Mouse (Mus musculus) sigmoid colon, adult 10 weeks (tissue): ENCODE results near the gene Ncmap. TPM values are rescaled to one million over a fixed set of nuclear protein-coding genes. Genes with fewer than 3 reads are reported as not detected.

ENCODE experiments used
- polyA plus RNA-seq: library from polyadenylated mRNA; stranded (reverse); fragments of 350-450 nt; fragmentation: Illumina TruSeq; extraction: RNeasy Lipid Tissue Mini Kit (QIAGEN cat#74804); gene quantifications from one replicate; pipeline ENCODE4 v1.2.3, GENCODE M21; 2014; ENCODE audit warnings: low read depth, low replicate concordance

The Ncmap gene
- polyA plus RNA-seq: not detected

DNA sequence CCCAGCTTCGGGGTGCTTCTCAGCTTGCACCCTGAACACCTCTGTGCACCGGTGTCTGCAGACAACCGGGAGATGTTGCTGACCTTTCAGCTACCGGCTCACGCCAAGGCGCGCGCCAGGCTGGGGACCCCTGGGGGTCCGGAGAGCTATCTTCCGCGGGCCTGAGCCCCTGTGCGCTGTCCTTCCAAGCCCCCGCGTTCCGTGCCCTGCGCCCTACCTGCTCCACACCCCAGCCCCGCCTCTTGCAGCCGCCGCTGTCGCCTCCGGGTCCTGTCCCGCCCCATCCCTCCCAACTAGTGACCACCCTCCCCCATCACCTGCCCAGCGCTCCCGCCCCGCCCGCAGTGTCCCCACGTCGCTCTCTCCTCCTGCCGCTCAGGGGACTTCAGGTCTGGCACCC is at the start of gene Ncmap:
Ncmap (minus strand) TSS at position 237 of the 400 bp plus-strand sequence.

DNA sequence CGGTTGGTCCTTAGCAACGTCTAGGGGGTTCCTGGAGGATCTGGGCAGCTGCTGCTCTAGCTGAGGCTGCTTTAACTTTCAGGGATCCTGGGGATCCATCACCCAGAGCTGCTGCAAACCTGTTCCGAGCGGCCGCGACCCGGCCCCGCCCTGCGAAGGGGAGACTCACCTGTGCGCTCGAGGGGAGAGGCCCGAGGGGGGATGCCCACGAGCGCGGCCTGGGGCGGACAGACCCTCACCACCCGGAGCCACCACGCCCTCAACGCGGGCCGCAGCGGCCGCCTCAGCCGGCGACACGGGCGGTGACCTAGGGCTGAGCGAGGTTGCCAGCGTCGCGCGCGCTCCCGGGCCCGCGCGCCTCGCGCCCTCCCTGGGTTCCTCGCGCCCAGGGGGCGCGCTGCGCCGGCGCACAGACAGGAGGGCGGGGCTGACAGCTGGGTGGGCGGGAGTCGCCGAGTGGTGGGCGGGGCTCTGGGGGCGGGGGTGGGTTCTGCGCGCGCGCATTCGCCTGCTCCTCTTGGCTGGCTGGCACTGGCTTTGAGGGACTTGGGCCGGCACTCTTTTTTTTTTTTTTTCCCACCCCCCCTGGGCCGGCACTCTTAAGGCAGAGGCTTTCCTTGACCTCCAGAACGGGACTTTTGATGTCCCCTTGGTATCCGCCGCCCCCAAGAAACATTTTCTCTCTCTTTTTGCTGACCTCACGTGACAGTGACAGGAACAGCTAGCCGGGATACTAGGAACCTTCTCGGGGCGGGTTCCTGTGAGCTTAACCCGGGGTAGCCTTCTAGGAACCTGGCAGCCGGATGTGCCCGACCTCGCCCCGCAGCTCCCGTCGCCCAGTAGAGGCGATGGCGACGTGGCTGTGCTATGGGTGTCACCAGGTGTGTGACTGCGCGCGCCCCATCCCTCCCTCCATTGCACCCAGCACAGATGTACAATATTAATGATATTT is 35.7 kb upstream of the Ncmap start, which contains the start of gene Rcan3:
Rcan3 (minus strand) TSS at position 411 of the 952 bp plus-strand sequence.

DNA sequence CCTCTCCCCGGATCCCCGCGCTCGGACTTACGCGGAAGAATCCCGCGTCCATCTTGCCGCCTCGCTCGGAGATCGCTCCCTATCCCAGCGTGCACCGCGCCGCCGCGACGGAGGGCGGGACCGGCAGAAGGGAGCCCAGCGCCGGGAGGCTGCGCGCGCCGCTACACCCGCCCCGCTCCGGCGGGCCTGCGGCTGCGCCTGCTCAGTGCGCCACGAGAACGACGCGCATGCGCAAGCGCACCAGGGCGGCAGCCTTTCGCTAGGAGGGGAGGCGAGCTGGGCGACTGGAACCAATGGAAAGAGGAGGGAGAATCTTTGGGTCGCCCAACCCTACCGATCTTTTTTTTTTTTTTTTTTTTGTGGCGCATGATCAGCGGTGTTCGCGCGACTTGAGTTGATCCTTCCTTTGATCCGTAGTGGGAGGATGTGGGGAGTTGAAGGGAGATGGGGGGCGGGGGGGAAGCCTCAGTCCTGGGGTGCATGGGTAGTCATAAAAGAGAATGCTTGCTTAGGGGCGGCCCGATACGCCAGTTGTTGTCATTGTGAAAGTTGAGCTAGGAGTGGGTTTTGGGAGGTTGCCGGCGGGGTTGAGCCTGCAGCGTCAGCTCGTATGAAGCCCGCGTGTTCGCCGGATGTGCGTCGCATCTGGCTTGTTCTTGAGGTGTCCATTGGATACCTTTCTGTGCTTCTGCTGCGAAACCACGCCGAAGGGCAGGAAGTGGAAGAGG is 44.8 kb downstream of the Ncmap start, which contains the start of gene Srrm1:
Srrm1 (minus strand) TSS at position 256 of the 728 bp plus-strand sequence.

Other genes starting within 250 kb of the Ncmap start
- gene Clic4, start 125.4 kb downstream of the Ncmap start, polyA plus RNA-seq: 152 TPM
- 307 TPM for gene Srrm1, start 44.9 kb downstream of the Ncmap start, polyA plus RNA-seq
- gene Rcan3, start 35.6 kb upstream of the Ncmap start, polyA plus RNA-seq: 19.8 TPM
- gene Stpg1, start 96.6 kb upstream of the Ncmap start, polyA plus RNA-seq: 0.38 TPM
- gene Nipal3, start 96.8 kb upstream of the Ncmap start, polyA plus RNA-seq: 9.0 TPM
- gene Grhl3, start 175.4 kb upstream of the Ncmap start, polyA plus RNA-seq: not detected